Mouse (Mus musculus) cortical plate, adult 2 months (tissue): Measurements from ENCODE around the gene Tbc1d2. TPM values are rescaled to one million over a fixed set of nuclear protein-coding genes. Genes with fewer than 3 reads are reported as not detected.

ENCODE experiments used
- H3K27ac ChIP-seq: fragments of 200-500 bp; 2 replicates; pipeline ENCODE4 v1.5.1; 2012; ENCODE audit warnings: low read length, control low read depth, inconsistent platforms; ENCODE audit not compliant: insufficient read depth
- H3K4me1 ChIP-seq: fragments of 200-500 bp; 2 replicates; pipeline ENCODE4 v1.6.1; 2011; ENCODE audit warnings: low read length; ENCODE audit not compliant: control insufficient read depth, insufficient read depth
- H3K4me3 ChIP-seq: fragments of 200-500 bp; 2 replicates; pipeline ENCODE4 v1.5.1; 2011; ENCODE audit warnings: mild to moderate bottlenecking, low read length, control low read depth; ENCODE audit not compliant: insufficient read depth
- CTCF ChIP-seq: fragments of 200-500 bp; IDR thresholded peaks from 2 replicates; pipeline ENCODE4 v1.5.1; 2011; ENCODE audit warnings: mild to moderate bottlenecking, control low read depth, low read length; ENCODE audit not compliant: insufficient read depth; ENCODE audit errors: extremely low read depth
- POLR2A ChIP-seq: fragments of 200-500 bp; IDR thresholded peaks from 2 replicates; pipeline ENCODE4 v1.6.1; 2011; ENCODE audit warnings: mild to moderate bottlenecking, low read length, control low read depth; ENCODE audit not compliant: insufficient read depth; ENCODE audit errors: extremely low read depth
- polyA plus RNA-seq: library from polyadenylated mRNA; depleted of rRNA; stranded (reverse); fragments of >200 nt; gene quantifications from 2 replicates; pipeline ENCODE4 v1.2.3, GENCODE M21; 2012

Gene Tbc1d2
- polyA plus RNA-seq, 1 experiment, result 5.6 TPM

DNA sequence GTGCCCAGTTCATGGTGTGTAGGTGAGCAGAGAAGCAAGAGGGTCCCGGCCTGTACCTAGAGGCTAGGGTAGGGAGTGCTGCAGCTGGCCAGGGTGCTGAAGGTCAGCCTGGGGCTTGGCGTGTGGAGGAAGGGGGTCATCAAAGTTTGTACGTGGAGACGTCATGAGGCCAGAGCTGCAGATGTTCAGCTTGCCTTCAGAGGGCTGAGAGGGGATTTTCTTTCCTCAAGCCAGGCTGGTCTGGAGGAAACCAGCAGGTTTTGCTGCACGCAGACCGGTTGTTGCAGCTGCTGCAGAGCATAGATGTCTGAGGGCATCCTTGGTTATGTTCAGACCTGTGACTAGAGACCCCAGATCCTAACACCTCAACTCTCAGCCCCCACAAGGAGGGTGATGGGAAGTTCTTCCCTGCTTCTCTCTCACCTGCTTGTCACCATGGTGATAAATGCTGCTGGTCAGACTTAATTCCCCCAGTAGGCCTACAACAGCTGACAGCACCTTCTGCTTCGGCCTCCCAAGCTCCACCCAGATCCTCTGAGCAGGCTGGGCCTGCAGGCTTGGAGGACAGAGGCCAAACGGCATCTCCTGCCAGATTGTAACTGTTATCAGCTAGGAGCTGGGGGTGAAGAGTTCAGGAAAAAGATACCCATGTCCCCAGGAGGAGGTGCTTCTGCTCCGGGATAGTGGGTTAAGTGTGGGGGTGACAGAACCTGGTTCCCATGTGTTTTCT is 75.8 kb downstream of the Tbc1d2 start:
- Histone ChIP-seq H3K4me1 (no peaks in the 10 kb centered on the region), H3K4me3 (no peak overlapping the region), H3K27ac (no peak overlapping the region)
- TF ChIP-seq POLR2A (no peak), CTCF (no peak)

DNA sequence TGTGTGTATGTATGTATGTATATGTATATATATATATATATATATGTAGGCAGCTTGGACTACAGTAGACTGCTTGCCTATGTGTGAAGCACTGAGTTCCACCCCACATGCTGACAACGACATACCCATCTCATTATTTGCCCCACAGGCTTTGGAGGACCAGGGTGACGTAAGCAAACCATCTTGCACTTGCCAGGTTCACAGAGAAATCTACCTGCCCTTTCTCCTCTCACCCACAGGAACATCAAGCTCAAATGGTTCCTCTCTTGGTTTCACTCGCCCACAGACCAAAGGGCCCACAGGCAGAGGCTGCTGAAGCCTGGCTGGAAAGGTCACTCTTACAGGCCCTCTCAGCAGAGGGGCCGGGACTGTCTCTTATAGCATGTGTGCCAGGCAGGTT is 77.4 kb downstream of the Tbc1d2 start:
- TF ChIP-seq CTCF (no peak), POLR2A (no peak)

DNA sequence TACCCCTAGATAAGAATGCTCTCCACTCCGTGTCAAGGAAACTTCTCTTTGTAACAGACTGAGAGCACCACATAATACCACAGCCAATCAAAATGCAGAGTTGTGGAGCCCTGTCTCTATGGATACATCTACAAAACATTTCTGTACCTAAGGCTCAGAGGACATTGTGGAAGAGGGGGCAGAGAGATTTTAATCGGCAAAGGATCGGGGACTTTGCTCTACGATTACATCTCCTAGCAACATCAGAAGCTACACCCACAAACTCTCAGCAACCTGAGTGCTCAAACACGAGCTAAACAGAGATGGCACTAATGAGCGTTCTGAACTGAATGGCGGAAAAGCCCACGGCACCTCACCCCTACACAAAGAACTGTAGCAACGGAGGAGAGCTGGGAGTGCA is 78.3 kb downstream of the Tbc1d2 start:
- TF ChIP-seq CTCF (no peak), POLR2A (no peak)
- Histone ChIP-seq H3K4me1 (no peaks in the 10 kb centered on the region), H3K4me3 (no peak overlapping the region), H3K27ac (no peak overlapping the region)

More for the DNA sequence above, 77.4 kb downstream of the Tbc1d2 start:
- Histone ChIP-seq H3K4me1 (no peaks in the 10 kb centered on the region), H3K4me3 (no peak overlapping the region), H3K27ac (no peak overlapping the region)

DNA sequence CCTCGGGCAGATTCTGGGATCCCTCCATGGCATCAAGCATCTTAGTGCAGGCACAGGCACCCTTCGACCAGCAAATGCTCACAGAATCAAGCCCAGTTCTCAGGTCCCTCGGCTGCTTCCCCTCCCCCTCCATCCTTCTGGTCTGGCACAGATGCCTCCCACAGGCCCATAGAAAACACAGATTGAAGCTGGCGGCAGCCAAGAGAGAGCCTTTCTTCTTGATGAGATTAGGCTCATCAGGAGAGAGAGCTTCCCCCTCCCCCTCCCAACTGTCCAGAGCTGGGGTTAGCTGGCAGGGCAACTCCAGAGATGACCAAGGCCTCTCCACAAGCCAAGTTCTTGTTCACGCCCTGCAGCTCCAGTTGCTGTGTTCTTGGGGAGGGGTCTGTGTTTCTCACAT is 80.3 kb downstream of the Tbc1d2 start:
- Histone ChIP-seq H3K27ac (no peak overlapping the region), H3K4me1 (no peaks in the 10 kb centered on the region), H3K4me3 (no peak overlapping the region)
- no peak for TF ChIP-seq CTCF
- TF ChIP-seq POLR2A, result no peak

DNA sequence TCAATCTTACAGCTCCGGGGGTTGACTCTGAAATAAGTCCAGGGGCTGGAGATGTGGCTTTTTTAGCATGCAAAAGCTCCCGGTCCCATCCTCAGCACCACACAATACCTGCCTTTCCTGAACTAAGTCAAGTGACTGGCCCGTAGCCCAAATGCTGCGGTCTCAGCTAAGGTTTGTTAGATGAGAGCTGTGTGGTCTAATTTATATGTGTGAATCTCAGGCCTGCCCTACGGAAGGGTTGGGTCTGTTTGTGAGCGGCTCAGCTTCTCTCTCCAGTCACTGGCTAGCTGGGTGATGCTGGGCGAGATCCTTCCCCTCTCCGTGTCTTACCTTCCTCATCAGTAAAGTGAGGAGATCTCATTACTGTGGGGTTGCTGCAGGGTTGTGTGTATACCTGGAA is 81.8 kb downstream of the Tbc1d2 start:
- H3K27ac ChIP-seq, result no peak overlapping the region
- no peak overlapping the region for H3K4me3 ChIP-seq
- TF ChIP-seq POLR2A (no peak), CTCF (no peak)
- H3K4me1 ChIP-seq, result no peaks in the 10 kb centered on the region

DNA sequence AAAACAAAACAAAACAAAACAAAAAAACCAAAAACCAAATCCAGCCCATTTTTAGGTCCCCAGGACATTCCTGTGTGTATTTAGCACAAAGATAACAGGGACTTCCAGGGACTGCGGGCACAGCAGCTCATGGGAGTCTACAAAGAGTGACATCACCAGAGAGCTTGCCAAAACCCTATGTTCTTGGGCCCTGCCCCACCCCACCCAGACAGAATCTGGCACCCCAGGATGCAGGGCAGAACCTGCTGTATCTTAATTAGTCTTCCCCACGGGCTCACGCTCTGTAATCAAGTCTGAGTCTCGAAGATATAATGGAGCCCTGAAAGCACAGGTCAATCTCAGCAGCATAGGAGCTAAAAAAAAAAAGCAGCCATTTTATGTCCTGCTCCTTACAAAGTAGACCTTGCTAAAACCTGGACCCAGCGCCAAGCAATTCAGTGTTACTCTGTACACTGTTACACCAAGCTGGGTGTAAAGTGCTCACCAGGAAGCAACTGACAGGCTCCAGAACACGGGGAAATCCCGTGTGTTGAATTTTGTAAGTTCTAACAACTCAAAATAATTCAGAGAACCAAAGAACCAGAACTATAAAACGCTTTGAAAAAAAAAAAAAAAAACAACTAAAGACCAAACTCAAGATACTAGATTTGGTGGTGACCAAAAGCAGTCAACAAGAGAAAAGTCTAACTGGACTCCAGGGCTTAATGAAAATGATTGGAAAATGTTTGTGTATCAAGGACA is 82.9 kb downstream of the Tbc1d2 start:
- Histone ChIP-seq H3K4me3 (no peak overlapping the region), H3K4me1 (no peaks in the 10 kb centered on the region), H3K27ac (no peak overlapping the region)
- no peak for TF ChIP-seq CTCF
- TF ChIP-seq POLR2A, result no peak

DNA sequence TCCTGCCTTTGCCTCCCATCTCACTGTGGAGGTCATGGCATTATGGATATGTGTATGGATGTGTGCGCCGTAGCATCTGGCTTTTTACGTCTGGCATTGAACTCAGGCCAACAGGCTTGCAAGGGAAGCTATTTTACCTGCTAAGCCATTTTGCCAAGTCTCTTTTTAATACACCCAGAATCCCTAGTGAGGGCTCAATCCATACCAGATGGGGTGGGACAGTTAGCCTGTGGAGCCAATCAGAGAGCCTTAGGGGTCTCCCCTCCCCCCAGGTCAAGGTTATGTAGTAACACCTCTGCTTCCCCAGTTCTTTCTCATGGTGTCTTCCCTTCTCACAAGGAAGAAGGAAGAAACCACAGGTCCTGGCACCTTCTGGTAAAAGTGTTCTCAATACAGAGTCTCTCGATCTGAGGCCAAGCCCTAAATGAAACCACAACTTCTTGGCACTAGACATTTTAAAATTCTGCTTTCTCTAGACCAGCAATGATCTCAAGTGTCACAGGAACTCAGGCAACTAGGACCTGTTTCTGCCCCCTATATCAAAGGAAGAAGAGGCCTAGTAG is 84.5 kb downstream of the Tbc1d2 start:
- no peak overlapping the region for H3K27ac ChIP-seq
- TF ChIP-seq POLR2A, result no peak
- no peak for TF ChIP-seq CTCF
- no peak overlapping the region for H3K4me3 ChIP-seq
- no peaks in the 10 kb centered on the region for H3K4me1 ChIP-seq

DNA sequence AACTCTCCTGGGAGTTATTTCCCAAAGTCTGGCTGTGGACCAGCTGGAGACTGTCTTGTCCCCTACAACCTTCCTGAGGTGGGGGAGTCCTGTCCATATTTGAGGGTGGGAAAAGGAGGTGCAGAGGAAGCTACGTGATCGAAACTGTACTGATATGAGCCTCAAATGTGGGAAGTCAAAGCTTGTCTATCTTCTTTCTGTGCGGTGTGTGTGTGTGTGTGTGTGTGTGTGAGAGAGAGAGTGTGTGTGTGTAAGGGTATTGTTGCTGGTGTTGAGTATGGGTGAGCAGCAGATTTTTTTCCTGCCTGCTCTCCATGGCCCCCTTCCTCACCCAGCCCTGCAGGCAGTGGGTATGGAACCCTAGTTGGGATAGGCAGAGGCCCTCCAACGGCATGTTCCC is 85.8 kb downstream of the Tbc1d2 start:
- TF ChIP-seq POLR2A (no peak), CTCF (no peak)
- H3K4me3 ChIP-seq, result no peak overlapping the region

DNA sequence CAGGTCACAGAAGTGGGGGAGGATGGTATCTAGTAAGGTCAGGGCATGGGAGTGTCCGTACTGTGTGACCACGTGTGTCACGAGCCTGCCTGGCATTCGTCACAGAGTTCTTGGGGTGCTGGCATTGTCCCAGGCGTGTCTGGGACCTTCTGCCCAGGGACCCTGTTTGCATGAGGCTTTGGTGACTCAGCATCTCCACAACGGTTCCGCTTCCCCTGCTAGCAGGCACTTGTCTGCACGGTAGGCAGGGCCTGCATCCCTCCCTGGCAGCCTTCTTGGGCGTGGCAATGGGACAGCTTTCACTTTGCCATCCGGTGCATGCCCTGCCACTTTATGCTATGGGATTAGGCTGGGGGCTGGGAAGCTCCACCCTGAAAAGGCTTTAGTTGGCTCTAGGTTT is 86.2 kb downstream of the Tbc1d2 start:
- no peak for TF ChIP-seq POLR2A
- no peak for TF ChIP-seq CTCF
- Histone ChIP-seq H3K27ac (no peak overlapping the region), H3K4me3 (no peak overlapping the region), H3K4me1 (no peaks in the 10 kb centered on the region)

More for the DNA sequence above, 85.8 kb downstream of the Tbc1d2 start:
- no peak overlapping the region for H3K27ac ChIP-seq
- no peaks in the 10 kb centered on the region for H3K4me1 ChIP-seq

DNA sequence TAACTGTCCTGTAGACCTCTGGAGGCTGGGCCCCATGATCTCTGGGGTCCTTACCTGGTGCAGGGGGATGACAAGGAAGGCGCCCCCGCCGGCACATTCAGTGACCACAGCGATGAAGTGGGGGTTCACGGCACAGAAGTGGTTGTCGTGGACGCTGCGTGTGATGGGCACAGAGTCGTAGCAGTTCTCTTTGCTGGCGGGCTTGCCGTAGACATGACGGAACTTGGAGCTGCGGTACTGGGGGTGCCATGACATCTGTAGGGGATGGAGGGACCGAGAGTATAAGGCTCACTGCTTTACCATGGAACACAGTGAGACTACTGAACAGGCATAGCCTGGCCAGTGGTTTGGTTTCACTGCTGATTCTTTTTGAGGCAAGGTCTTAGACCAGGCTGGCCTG is 87.2 kb downstream of the Tbc1d2 start:
- no peaks in the 10 kb centered on the region for H3K4me1 ChIP-seq
- no peak overlapping the region for H3K27ac ChIP-seq
- no peak overlapping the region for H3K4me3 ChIP-seq
- TF ChIP-seq CTCF (no peak), POLR2A (no peak)
